ENCODE assay signal across 7 mouse cellular contexts in the genomic region with DNA sequence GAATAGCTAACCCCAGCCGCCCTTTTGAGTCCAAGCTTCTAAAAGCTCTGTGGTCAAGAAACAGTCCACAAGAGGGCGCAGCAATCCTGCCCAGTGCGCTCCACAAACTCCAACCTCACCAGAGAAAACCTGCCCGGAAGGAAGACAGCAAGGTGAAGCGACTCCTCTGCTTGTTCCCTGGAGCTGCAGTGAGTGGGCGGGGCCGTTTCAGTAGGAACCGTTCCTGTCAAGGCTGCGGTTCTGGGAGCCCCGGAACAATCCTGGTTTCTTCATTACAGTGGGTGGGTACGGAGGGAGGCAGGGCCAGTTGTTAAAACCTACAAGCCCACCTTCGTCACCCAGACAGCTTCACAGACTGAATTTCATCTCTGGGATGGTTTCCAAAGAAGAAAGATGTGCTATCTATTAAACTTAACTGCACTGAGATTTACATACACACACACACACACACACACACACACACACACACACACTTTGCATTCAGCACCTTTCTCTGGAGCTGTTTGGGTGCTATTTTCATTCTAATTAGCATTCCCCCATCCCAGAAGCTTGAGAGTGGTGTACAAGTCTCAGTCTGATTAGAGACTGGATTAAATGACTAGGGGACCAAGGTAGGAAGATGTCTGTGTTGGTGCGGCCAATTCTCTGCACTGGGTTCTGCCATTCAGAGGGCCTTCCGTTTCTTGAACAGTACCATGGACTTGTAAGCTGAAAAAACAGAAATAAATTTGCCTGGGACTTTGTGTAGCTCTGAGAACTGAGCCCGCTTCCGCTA.
DNase-seq lines count a peak whose midpoint lies in the region; ATAC-seq and TF ChIP-seq lines count a peak whose summit lies in the region.

No protein-coding gene starts in this region.

- no peaks in the 10 kb centered on the region for H3K27me3 ChIP-seq in intestine, postnatal 0 days (replicated peaks; ENCODE audit: control insufficient read depth, insufficient read depth, low read length)
- H3K27me3 ChIP-seq in midbrain, embryonic 11.5 days (ENCODE audit: control insufficient read depth, insufficient read depth, low read length): no peaks in the 10 kb centered on the region

- peak; percentile 82 for ATAC-seq in granulocyte monocyte progenitor cell, adult 5-6 weeks (replicated peaks; ENCODE audit: poor library complexity, severe bottlenecking)
- peak; percentile 75 for ATAC-seq in intestine, postnatal 0 days
- ATAC-seq in midbrain, embryonic 11.5 days (ENCODE audit: low FRiP score): peak; percentile 74

- H3K36me3 ChIP-seq in intestine, postnatal 0 days (ENCODE audit: control insufficient read depth, insufficient read depth): no peaks in the 10 kb centered on the region
- no peaks in the 10 kb centered on the region for H3K36me3 ChIP-seq in midbrain, embryonic 11.5 days (ENCODE audit: control insufficient read depth, insufficient read depth, low read length)

- DNase-seq in adrenal gland, adult 2 months: peak; percentile 79
- DNase-seq in embryo, embryonic 11.5 days (ENCODE audit: low read depth, low spot score): peak; percentile 71
- DNase-seq in left cerebral cortex, postnatal 36 days (ENCODE audit: low spot score in 2 of 2): peak; percentile 85 to 87
- DNase-seq in midbrain, embryonic 11.5 days (ENCODE audit: low spot score, missing footprints): peak; percentile 97
- DNase-seq in skeletal muscle tissue, adult 2 months (ENCODE audit: low read depth, low spot score): peak; percentile 80

- peak; percentile 97 for TF ChIP-seq CTCF in intestine, postnatal 0 days (IDR thresholded peaks at IDR 0.05; ENCODE audit: low read depth)

- H3K4me1 ChIP-seq in intestine, postnatal 0 days (replicated peaks; ENCODE audit: control insufficient read depth, insufficient read depth, low read length): no peaks in the 10 kb centered on the region
- H3K4me1 ChIP-seq in midbrain, embryonic 11.5 days (ENCODE audit: control insufficient read depth, insufficient read depth, low read length): no peaks in the 10 kb centered on the region

- H3K4me2 ChIP-seq in intestine, postnatal 0 days (replicated peaks; ENCODE audit: low read depth): peak overlapping the region; percentile 60
- H3K4me2 ChIP-seq in midbrain, embryonic 11.5 days: peak overlapping the region; percentile 50

- WGBS in intestine, postnatal 0 days: 12% methylated on average over 16 of the region's 16 CpGs
- WGBS in midbrain, embryonic 11.5 days: 25% methylated on average over 16 of the region's 16 CpGs

- H3K27ac ChIP-seq in intestine, postnatal 0 days (ENCODE audit: low read depth, low read length): peak overlapping the region; percentile 66; the same call in 1 of the 2 replicates
- no peak overlapping the region for H3K27ac ChIP-seq in midbrain, embryonic 11.5 days (ENCODE audit: low read depth, low read length)

- no peak overlapping the region for H3K9ac ChIP-seq in intestine, postnatal 0 days (ENCODE audit: low read depth, low read length)
- no peak overlapping the region for H3K9ac ChIP-seq in midbrain, embryonic 11.5 days (ENCODE audit: low read length)

- H3K9me3 ChIP-seq in intestine, postnatal 0 days (ENCODE audit: control insufficient read depth): no peaks in the 10 kb centered on the region
- no peaks in the 10 kb centered on the region for H3K9me3 ChIP-seq in midbrain, embryonic 11.5 days (ENCODE audit: control insufficient read depth, low read length)

- H3K4me3 ChIP-seq in intestine, postnatal 0 days (ENCODE audit: low read depth, low read length): 0 out of 2 replicates have a peak overlapping the region, but pooled peaks have one; percentile 8
- peak overlapping the region; percentile 18; the same call in 1 of the 2 replicates for H3K4me3 ChIP-seq in midbrain, embryonic 11.5 days (ENCODE audit: low read depth, low read length)

- intact Hi-C loops in left cerebral cortex, postnatal 36 days (cut with DNase I): loop anchor here (2.0 kb wide), 4 partner anchors 15 to 311 kb away; no protein-coding TSS in a partner anchor
